Mouse (Mus musculus): ENCODE data around the gene Crb2. TPM values are rescaled to one million over a fixed set of nuclear protein-coding genes. Genes with fewer than 3 reads are reported as not detected.

Crb2 gene
- total RNA-seq, 2 experiments from 2014 or later = 3.7 to 3.9 TPM

DNA sequence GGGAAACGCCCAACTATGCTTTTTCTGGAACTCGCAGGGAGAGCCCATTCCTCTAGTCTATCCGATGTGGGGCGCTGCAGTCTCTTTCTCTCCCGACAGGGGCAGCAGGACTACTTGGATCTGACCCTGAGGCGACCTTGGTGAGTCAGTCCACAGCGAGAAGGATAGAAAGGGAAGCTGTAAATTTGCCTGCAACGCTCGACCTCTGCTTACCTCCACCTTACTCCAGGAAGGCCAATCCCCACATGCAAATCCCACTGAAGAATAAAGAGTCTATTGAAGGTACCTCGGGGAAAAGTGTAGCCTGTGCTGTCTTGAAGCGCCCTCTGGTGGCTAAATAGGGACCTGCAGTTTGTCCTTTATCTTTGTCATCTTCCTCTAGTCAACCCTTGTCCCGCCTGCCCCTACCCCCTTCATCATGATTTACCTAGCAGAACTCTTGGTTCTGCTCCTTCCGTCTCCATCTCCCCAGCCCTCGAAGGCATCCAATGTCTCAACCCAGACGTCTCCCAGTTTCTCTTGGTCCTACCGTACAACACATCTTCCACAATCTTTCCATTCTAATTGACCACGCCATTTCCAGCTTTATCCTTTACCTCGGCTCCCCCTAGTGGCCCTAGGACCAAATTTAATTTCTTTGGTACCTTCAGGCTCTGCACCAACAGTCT lies 4.3 kb upstream of the Crb2 start:
- Histone ChIP-seq H3K27ac (peak overlapping the region; percentile 74), H3K4me3 (peak overlapping the region; percentile 51)
- TF ChIP-seq CTCF (conservative IDR thresholded peaks at IDR 0.05) = peak; percentile 80
- DNase-seq (ENCODE audit: low spot score in 2 of 2) = peak; percentile 85 to 95

DNA sequence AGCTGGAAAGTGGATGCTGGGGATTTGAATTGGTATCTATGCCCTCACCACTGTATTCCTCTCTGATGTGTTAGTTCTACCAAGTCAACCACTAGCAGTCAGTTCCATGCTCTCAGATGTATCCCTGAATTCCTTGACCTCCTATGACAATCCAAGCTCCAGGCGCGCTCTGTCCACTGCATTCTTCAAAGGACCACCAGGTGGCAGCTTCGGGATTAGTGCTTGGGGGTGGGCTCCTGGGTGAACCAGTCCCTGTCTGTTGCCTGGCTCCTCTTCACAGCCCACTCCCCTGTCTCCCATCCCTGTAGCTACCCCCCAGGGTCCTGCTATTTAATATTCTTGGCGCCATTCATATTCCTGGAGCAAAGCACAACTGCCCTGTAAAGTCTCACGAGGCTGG lies 1.5 kb upstream of the Crb2 start:
- no peak overlapping the region for H3K27ac ChIP-seq
- peak in 1 of 2 experiments; percentile 48 for DNase-seq (ENCODE audit: low spot score in 2 of 2)

DNA sequence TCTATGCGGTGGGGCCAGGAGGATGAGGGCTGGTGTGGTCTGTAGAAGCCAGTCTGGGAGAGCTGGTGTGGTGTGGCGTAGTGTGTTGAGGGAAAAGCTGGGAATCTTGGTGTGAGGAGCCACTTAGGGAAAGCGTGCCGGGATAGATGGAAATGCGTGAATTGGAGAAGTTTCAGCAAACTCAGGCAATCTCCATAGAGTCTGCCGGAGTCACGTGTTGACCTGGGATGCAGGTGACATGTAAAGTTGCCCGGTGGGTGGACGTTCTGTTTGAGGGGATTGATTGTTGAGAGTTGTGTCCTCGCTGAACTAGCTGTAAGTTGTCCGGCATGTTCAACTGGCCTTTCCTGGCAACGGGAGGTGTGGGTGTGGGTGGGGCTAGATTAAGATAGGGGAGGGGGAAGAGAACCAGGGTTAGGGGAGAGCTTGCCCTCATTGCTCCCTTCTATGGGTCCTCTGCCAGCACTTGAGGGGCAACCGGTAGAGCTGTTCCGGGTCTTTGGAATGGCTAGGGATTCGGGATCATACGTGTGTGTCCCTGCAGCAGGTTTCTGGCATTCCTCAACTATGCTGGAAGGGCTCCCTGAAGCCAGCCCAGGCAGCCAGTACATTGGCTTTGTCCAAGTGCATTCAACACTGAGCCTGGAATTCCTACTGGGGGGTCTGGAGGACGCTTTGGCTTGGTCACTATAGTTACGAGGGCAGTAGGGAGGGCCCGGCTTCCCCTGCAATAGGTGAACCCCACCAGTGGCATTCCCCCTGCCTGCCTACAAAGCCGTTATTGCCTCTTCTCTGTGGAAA lies 762 bp downstream of the Crb2 start:
- DNase-seq (ENCODE audit: low spot score in 2 of 2) = no peak
- Histone ChIP-seq H3K4me3 (no peak overlapping the region), H3K27ac (no peak overlapping the region)
- no peak for TF ChIP-seq CTCF (conservative IDR thresholded peaks at IDR 0.05)

More for the DNA sequence above, 1.5 kb upstream of the Crb2 start:
- peak; percentile 85 for TF ChIP-seq CTCF (conservative IDR thresholded peaks at IDR 0.05)
- H3K4me3 ChIP-seq = no peak overlapping the region

DNA sequence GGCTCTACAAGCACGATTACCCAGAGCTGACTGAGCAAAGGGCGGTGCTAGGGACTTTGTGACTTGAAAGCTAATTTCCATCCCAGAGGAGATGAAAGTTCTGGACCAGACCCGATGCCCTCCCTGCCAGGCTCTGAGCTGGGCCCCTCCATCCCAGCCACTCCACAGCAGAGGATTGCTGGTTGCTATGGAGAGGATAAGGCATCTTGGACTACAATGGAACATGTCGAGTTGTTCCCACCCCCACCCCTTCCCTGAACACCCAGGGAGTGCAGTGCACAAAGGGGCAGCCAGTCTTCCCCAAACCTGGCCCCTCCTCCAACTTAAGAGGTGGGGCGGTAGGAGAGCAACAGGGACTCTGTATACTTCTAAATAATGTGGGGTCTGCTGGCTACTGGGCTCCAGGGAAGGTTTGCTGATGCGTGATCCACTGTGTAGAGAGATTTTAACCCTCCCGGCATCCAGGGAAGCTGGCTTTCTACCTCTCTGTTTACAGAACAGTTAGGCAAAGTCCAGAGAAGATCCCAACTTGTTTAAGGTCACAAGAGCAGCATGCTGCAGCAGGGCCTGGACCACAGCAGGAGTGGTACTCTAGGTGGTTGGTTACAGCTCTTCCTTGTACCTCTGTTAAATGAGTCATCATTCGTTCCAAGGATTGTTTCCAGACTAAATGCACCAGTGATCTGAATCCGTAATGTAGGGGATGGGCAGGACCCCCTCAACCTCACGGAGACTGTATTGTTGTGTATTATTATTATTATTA lies 2.1 kb downstream of the Crb2 start:
- Histone ChIP-seq H3K4me3 (no peak overlapping the region), H3K27ac (0 out of 2 replicates have a peak overlapping the region, but pooled peaks have one; percentile 14)
- no peak for TF ChIP-seq CTCF (conservative IDR thresholded peaks at IDR 0.05)
- no peak for DNase-seq (ENCODE audit: low spot score in 2 of 2)

DNA sequence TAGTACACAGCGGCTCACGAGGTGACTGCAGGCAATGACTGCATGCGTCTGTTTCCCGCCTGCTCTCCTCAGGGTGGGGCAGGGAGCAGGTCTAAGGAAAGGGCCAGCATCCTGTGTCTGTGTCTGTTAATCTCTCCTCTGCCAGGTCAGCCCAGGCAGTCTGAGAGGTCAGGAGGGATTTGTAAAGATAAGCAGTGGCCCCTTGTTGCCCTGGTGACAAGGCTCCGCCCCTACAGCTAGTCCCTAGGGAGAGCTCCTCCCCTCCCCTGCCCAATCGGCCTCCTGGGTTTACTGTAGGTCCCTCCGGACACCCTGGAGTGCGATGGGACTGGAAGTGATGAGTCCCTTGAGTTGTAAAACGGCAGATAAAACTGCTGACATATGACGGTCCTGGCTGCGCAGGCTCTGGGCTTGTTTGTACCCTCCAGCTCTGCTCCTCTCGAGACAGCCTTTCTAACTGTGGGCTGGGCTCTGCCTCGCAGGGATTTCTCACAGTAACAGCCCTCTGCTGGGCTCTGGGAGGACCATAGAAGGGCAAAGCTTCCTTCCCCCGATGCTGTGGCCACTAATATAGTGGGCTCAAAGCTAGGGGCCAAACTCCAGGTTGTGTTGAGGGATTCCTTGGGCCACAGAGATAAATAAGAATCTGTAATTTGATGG lies 4.4 kb downstream of the Crb2 start:
- peak overlapping the region; percentile 43; the same call in 1 of the 2 replicates for H3K27ac ChIP-seq
- H3K4me3 ChIP-seq = peak overlapping the region; percentile 47
- DNase-seq (ENCODE audit: low spot score in 2 of 2) = no peak
- 0 out of 2 replicates have a peak, but pooled peaks have one; percentile 11 for TF ChIP-seq CTCF (conservative IDR thresholded peaks at IDR 0.05)

DNA sequence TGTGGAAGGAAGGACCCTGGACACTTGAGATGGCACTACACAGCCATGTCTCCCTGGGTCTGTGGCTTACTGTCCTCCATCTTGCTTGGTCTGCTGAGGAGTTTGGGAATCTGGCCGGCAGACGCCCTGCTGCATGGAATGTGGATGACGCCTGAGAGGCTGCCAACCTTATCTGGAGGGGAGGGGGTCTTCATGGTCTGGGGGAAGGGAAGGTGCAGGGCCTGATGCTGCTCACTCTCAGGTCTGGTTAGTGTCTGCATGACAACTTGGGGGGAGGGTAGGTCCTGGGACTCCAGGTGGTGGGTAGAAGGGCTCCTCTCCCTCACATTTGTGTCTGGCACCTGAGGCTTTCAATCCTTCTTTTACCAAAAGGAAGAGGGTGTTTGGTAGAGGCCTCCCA lies 5.4 kb downstream of the Crb2 start:
- TF ChIP-seq CTCF (conservative IDR thresholded peaks at IDR 0.05) = no peak
- Histone ChIP-seq H3K27ac (no peak overlapping the region), H3K4me3 (no peak overlapping the region)
- no peak for DNase-seq (ENCODE audit: low spot score in 2 of 2)

DNA sequence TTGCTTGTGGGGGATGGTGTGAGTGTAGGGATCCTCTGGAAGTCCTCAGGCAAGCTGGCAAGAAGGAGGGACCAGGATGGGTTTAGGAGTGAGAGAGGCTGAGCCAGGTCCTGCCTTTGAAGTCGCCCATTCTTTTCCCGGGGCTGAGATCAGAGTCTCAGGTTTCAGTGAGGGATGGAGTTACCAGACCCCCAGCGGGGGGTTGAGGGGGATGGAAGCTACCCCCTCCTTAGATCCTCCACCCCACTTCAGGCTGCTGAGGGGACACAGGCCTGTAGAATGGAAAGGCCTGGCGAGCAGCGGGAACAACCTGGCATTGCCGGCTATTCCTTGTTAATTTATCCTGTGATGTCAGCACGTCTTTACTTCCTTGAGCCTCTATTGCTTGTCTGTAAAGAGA lies 6.0 kb downstream of the Crb2 start:
- DNase-seq (ENCODE audit: low spot score in 2 of 2) = no peak
- no peak overlapping the region for H3K4me3 ChIP-seq
- no peak for TF ChIP-seq CTCF (conservative IDR thresholded peaks at IDR 0.05)
- H3K27ac ChIP-seq = no peak overlapping the region

DNA sequence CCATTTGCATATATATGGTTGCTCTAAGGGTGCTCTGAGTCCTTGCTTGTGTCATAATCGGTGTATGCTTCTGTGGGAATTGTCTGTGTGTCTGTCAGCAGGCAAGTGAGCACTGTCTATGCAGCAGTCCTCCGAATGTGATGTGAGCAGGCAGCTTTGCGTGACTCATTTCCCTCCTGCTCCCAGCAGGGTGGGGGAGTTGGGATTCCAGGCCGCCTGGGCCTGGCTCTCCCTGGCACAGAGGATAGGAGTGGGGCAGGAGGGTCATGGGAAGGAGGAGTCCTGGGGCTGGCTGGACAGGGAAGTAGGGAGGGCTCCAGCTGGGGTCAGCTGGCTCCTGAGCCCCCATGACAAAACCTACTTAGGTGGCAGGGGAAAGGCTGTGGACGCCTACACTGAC lies 8.4 kb downstream of the Crb2 start:
- Histone ChIP-seq H3K27ac (no peak overlapping the region), H3K4me3 (no peak overlapping the region)
- DNase-seq (ENCODE audit: low spot score in 2 of 2) = peak in 1 of 2 experiments; percentile 48
- TF ChIP-seq CTCF (conservative IDR thresholded peaks at IDR 0.05) = no peak

DNA sequence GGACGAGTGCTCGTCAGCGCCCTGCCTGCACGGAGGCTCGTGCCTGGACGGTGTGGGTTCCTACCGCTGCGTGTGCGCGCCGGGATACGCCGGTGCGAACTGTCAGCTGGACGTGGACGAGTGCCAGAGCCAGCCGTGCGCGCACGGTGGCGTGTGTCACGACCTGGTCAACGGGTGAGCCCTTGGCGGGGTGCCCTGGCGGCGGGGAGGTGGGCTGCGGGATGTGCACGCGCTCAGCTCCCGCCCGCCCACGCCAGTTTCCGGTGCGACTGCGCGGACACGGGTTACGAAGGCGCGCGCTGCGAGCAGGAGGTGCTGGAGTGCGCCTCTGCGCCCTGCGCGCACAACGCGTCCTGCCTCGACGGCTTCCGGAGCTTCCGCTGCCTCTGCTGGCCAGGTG lies 10.4 kb downstream of the Crb2 start:
- Histone ChIP-seq H3K27ac (peak overlapping the region; percentile 14; the same call in 1 of the 2 replicates), H3K4me3 (peak overlapping the region; percentile 46)
- TF ChIP-seq CTCF (conservative IDR thresholded peaks at IDR 0.05) = no peak
- peak in 1 of 2 experiments; percentile 37 for DNase-seq (ENCODE audit: low spot score in 2 of 2)

DNA sequence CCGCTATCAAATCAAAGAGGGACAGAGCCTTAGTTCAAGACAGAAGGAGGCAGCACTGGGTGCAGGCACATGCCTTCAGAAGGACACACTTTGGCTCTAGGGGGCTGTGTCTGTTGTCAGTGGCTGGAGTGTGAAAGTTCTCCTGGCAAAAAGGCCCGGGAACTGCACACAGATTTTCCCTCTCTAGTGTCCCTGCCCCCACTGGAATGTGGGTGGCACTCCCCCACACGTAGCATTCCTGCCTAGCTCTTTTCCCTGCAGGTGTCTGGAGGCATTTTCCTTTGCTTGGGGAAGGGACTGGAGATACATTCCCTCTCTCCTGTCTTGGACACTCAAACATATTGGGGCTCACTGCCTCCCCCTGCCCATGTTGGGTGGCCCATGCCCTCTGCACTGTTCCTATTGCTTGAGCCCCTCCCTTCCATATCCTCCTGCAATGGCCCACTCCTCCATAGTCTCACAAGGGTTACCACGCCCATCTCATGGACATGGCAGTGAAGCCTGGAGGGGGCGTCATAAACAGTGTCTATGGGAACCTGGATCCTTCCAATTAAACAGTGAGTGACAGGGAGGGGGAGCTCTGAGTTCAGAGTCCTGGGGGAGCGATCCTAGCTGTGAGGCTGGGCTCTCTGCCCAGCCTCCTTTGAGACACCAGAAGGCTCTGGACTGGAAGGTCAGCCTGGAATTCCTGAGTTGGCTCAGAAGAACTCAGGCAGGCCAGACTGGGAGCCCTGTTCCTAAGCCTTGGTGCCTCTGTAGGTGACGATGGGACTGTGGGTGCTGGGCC lies 12.3 kb downstream of the Crb2 start:
- Histone ChIP-seq H3K4me3 (no peak overlapping the region), H3K27ac (no peak overlapping the region)
- DNase-seq (ENCODE audit: low spot score in 2 of 2) = no peak
- no peak for TF ChIP-seq CTCF (conservative IDR thresholded peaks at IDR 0.05)

DNA sequence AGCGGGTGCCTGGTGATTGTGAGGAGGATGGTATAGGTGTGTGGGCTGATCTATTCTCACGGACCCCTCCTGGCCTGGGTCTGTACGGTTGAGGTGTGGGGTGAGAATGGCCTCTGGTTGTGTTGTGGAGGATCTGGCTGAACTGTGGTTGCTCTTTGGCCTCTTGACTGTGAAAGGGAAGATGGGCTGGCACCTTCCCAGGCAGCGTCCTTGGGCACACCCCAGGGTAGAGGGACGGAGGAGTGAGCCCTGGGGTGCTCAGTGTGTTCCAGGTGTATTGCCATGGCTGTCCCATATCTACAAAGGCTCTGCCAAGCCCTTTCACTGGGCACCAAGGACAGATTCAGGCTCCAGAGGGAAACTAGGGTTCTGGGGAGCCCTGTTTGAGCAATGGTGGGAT lies 13.0 kb downstream of the Crb2 start:
- no peak for TF ChIP-seq CTCF (conservative IDR thresholded peaks at IDR 0.05)
- H3K4me3 ChIP-seq = no peak overlapping the region
- no peak for DNase-seq (ENCODE audit: low spot score in 2 of 2)
- no peak overlapping the region for H3K27ac ChIP-seq

DNA sequence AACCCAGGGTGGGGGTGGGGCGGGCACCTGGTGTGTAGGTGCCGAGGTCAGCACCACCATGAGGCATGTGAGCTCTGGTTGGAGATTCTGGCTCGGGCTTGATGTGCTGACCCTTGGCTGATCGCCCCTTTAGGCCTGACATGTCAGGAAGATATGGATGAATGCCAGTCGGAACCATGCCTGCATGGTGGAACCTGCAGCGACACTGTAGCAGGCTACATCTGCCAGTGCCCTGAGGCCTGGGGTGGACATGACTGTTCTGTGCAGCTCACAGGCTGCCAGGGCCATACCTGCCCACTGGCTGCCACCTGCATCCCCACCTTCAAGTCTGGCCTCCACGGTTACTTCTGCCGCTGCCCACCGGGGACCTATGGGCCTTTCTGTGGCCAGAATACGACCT lies 13.9 kb downstream of the Crb2 start:
- no peak for TF ChIP-seq CTCF (conservative IDR thresholded peaks at IDR 0.05)
- H3K27ac ChIP-seq = no peak overlapping the region
- no peak overlapping the region for H3K4me3 ChIP-seq
- no peak for DNase-seq (ENCODE audit: low spot score in 2 of 2)
